Comparison of ENCODE assay signal across 15 mouse cellular contexts in genomic region chr1:193496265-193497183, GRCm38 (mm10).
A peak's percentile ranks its signal among the peaks of the same experiment; 100 is the strongest.
DNase-seq lines count a peak whose midpoint lies in the region; ATAC-seq lines count a peak whose summit lies in the region.
"Had no signal": no experiment of that assay in that cellular context is flagged by ENCODE, and none has a peak within 500 bp of the region (broad histone marks: within the 10 kb centered on the region; RNA-seq: fewer than 3 reads in every experiment).

No protein-coding gene starts in this region.

- no peaks in the 10 kb centered on the region for H3K36me3 ChIP-seq in kidney, embryonic 15.5 days
- no peaks in the 10 kb centered on the region for H3K36me3 ChIP-seq in forebrain, embryonic 13.5 days (ENCODE audit: poor library complexity, severe bottlenecking)
- H3K36me3 ChIP-seq in limb, embryonic 11.5 days (ENCODE audit: control insufficient read depth, insufficient read depth, low read length) = no peaks in the 10 kb centered on the region

- no peak overlapping the region for H3K4me3 ChIP-seq in kidney, embryonic 15.5 days (replicated peaks)
- no peak overlapping the region for H3K4me3 ChIP-seq in forebrain, embryonic 13.5 days
- H3K4me3 ChIP-seq in limb, embryonic 11.5 days (ENCODE audit: low read depth, low read length) = no peak overlapping the region

- ATAC-seq in kidney, embryonic 15.5 days (replicated peaks; ENCODE audit: low FRiP score) = 0 out of 2 replicates have a peak, but pooled peaks have one; percentile 15
- peak; percentile 38; the same call in 1 of the 2 replicates for ATAC-seq in forebrain, embryonic 13.5 days
- ATAC-seq in limb, embryonic 11.5 days (ENCODE audit: insufficient number of reproducible peaks, low FRiP score, low TSS enrichment, low read depth) = peak; percentile 64; the same call in 1 of the 2 replicates
- ATAC-seq: Patski had no signal

- no peak overlapping the region for H3K9ac ChIP-seq in kidney, embryonic 15.5 days
- H3K9ac ChIP-seq in forebrain, embryonic 13.5 days = no peak overlapping the region
- no peak overlapping the region for H3K9ac ChIP-seq in limb, embryonic 11.5 days (ENCODE audit: low read length)
- H3K9ac ChIP-seq: lung, embryonic 14.5 days had no signal

- H3K27ac ChIP-seq in kidney, embryonic 15.5 days = no peak overlapping the region
- H3K27ac ChIP-seq in forebrain, embryonic 13.5 days = no peak overlapping the region
- no peak overlapping the region for H3K27ac ChIP-seq in limb, embryonic 11.5 days (replicated peaks; ENCODE audit: low read depth, low read length)

- 50% methylated on average over 9 of the region's 9 CpGs for whole genome bisulfite sequencing in kidney, embryonic 15.5 days
- WGBS in forebrain, embryonic 13.5 days = 27% methylated on average over 9 of the region's 9 CpGs
- WGBS in limb, embryonic 11.5 days = 41% methylated on average over 9 of the region's 9 CpGs

- H3K27me3 ChIP-seq in kidney, embryonic 15.5 days = peaks cover 8% of the 10 kb centered on the region; the same call in 1 of the 2 replicates
- no peaks in the 10 kb centered on the region for H3K27me3 ChIP-seq in forebrain, embryonic 13.5 days
- H3K27me3 ChIP-seq in limb, embryonic 11.5 days (ENCODE audit: control insufficient read depth, insufficient read depth, low read length) = no peaks in the 10 kb centered on the region

- 0 out of 2 replicates have a peak, but pooled peaks cover 6% of the 10 kb centered on the region for H3K4me1 ChIP-seq in kidney, embryonic 15.5 days
- peaks cover 16% of the 10 kb centered on the region for H3K4me1 ChIP-seq in forebrain, embryonic 13.5 days
- H3K4me1 ChIP-seq in limb, embryonic 11.5 days (ENCODE audit: control insufficient read depth, insufficient read depth, low read length) = peaks cover 8% of the 10 kb centered on the region; the same call in 1 of the 2 replicates

- no peaks in the 10 kb centered on the region for H3K9me3 ChIP-seq in kidney, embryonic 15.5 days (replicated peaks)
- H3K9me3 ChIP-seq in forebrain, embryonic 13.5 days (replicated peaks) = no peaks in the 10 kb centered on the region
- no peaks in the 10 kb centered on the region for H3K9me3 ChIP-seq in limb, embryonic 11.5 days (ENCODE audit: control insufficient read depth, low read length)

- H3K4me2 ChIP-seq in kidney, embryonic 15.5 days = no peak overlapping the region
- no peak overlapping the region for H3K4me2 ChIP-seq in forebrain, embryonic 13.5 days
- no peak overlapping the region for H3K4me2 ChIP-seq in limb, embryonic 11.5 days (ENCODE audit: low read depth, severe bottlenecking)
- H3K4me2 ChIP-seq: lung, embryonic 14.5 days had no signal

- DNase-seq in kidney, adult 18-20 months = no peak
- DNase-seq in ZHBTc4 (ENCODE audit: low read depth, low spot score) = peak; percentile 66
- DNase-seq in limb, embryonic 11.5 days (ENCODE audit: low spot score) = no peak
- DNase-seq in right cerebral cortex, adult 2 months (ENCODE audit: low spot score in 2 of 2) = no peak
- no peak for DNase-seq in spleen, postnatal 4 days (ENCODE audit: low spot score in 2 of 2)
- DNase-seq in right cerebral cortex, postnatal 25 days = no peak
- DNase-seq: adrenal gland, postnatal 25 days; cerebellum, adult 18-20 months; gastrocnemius, postnatal 14 days; kidney, adult 9 months; lung, embryonic 14.5 days; thymus, postnatal 36 days had no signal
